In genomic region chr2:154892201-154893044, GRCm38 (mm10) we compare ENCODE assay signal across 1 mouse cellular context.
TF ChIP-seq lines count a peak whose summit lies in the region.

Eif2s2 (minus strand) TSS chr2:154892935.

TF ChIP-seq in MEL, 35 proteins besides CTCF, POLR2A, EP300 and RAD21 (continued from another document):
- TF ChIP-seq TAL1 (IDR thresholded peaks at IDR 0.05; ENCODE audit: low read length): no peak
- TF ChIP-seq ELF1 (IDR thresholded peaks at IDR 0.05; ENCODE audit: low read depth, low read length): peak; percentile 51; the same call in 1 of the 2 replicates
